Mouse (Mus musculus): ENCODE data around the gene Olfr1062. TPM values are rescaled to one million over a fixed set of nuclear protein-coding genes. Genes with fewer than 3 reads are reported as not detected.
A peak's percentile ranks its signal among the peaks of the same experiment; 100 is the strongest.
"Not testable (repeated sequence)": the region's sequence is repeated elsewhere in the genome, so short reads cannot be mapped to it uniquely, and the experiment has no call there.

Gene Olfr1062
- polyA plus RNA-seq (2015; fragmentation: Nextera tagmentation; extraction: Ambion mirVana): not detected in 2 replicates

GRCm38 (mm10) chr2:86426649-86427048, at the start of gene Olfr1062:
Gene Olfr1062 (minus strand): TSS chr2:86426749.
- not testable (repeated sequence) for H3K4me2 ChIP-seq (replicated peaks; ENCODE audit: low read depth); H3K4me1 ChIP-seq (replicated peaks; ENCODE audit: control insufficient read depth, insufficient read depth, low read length); H3K4me3 ChIP-seq (ENCODE audit: low read depth, low read length); ATAC-seq; H3K27me3 ChIP-seq (replicated peaks; ENCODE audit: control insufficient read depth, insufficient read depth, low read length); H3K9ac ChIP-seq (ENCODE audit: low read depth, low read length); H3K27ac ChIP-seq (ENCODE audit: low read depth, low read length); H3K36me3 ChIP-seq (ENCODE audit: control insufficient read depth, insufficient read depth); H3K9me3 ChIP-seq (ENCODE audit: control insufficient read depth)

DNA sequence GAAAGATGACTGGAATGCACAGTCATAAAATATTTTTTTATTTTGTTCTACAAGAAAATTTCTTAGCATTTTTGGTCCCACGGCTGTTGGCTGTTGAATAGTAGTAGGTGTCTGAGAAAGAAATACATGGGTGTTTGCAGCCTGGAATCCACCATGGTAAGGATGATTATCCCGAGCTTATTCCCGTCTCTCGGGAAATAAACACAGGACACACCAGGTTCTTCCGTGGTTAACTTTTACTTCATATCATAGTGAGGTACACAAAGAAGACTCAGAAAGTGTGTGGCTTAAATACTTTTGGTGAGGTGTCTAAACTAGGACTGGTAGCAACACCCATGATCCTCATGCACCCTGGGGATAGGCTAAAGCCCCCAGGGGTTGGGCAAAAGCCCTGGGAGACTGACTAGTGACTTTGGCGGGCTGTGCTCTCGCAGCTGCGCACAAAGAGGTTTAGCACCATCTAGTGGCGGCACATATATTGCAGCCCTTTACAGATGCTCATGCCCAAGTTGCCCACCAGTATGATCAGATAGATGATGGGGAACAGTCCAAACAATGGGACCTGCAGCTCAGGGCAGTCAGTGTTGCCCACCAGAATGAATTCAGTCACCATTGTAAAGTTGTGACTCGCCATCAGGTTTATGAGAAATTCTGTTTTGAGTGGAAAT, 38.0 kb upstream of the Olfr1062 start:
- 30% methylated on average over 10 of the region's 10 CpGs for WGBS
- no peaks in the 10 kb centered on the region for H3K9me3 ChIP-seq (ENCODE audit: control insufficient read depth)
- H3K27ac ChIP-seq (ENCODE audit: low read depth, low read length): no peak overlapping the region
- no peak for ATAC-seq
- TF ChIP-seq CTCF (IDR thresholded peaks at IDR 0.05; ENCODE audit: low read depth): peak; percentile 78
- H3K27me3 ChIP-seq (replicated peaks; ENCODE audit: control insufficient read depth, insufficient read depth, low read length): no peaks in the 10 kb centered on the region
- no peaks in the 10 kb centered on the region for H3K36me3 ChIP-seq (ENCODE audit: control insufficient read depth, insufficient read depth)
- no peak overlapping the region for H3K9ac ChIP-seq (ENCODE audit: low read depth, low read length)
- H3K4me2 ChIP-seq (replicated peaks; ENCODE audit: low read depth): no peak overlapping the region; the same call in 1 of the 2 replicates
- H3K4me3 ChIP-seq (ENCODE audit: low read depth, low read length): no peak overlapping the region
- H3K4me1 ChIP-seq (replicated peaks; ENCODE audit: control insufficient read depth, insufficient read depth, low read length): no peaks in the 10 kb centered on the region

GRCm38 (mm10) chr2:86460434-86460833, 33.9 kb upstream of the Olfr1062 start:
- WGBS: 63% methylated on average over 1 of the region's 1 CpGs
- H3K4me1 ChIP-seq (replicated peaks; ENCODE audit: control insufficient read depth, insufficient read depth, low read length): no peaks in the 10 kb centered on the region
- H3K9me3 ChIP-seq (ENCODE audit: control insufficient read depth): no peaks in the 10 kb centered on the region
- H3K4me3 ChIP-seq (ENCODE audit: low read depth, low read length): no peak overlapping the region
- no peak for TF ChIP-seq CTCF (IDR thresholded peaks at IDR 0.05; ENCODE audit: low read depth)
- H3K27me3 ChIP-seq (replicated peaks; ENCODE audit: control insufficient read depth, insufficient read depth, low read length): no peaks in the 10 kb centered on the region
- no peak overlapping the region for H3K27ac ChIP-seq (ENCODE audit: low read depth, low read length)
- ATAC-seq: no peak
- H3K4me2 ChIP-seq (replicated peaks; ENCODE audit: low read depth): no peak overlapping the region
- H3K36me3 ChIP-seq (ENCODE audit: control insufficient read depth, insufficient read depth): no peaks in the 10 kb centered on the region
- H3K9ac ChIP-seq (ENCODE audit: low read depth, low read length): no peak overlapping the region

DNA sequence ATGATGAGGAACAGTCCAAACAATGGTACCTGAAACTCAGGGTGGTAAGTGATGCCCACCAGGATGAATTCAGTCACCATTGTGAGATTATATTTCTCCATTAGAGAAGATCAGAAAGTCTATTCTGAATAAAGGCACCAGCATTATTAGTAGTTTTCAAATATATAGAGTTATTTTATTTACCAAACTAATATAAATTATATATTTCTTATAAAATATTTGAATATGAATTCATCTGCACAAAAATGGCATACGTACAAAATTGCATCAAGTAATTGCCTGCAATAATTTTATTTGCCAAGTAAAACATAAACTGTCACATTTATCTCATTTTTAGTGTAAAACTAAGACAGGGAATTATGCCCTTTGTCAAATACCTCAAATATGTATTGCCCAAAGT, 29.6 kb upstream of the Olfr1062 start, which contains the start of gene Olfr1066:
Gene Olfr1066 (minus strand): TSS at position 101 of the 400 bp plus-strand sequence.
- H3K4me1 ChIP-seq (replicated peaks; ENCODE audit: control insufficient read depth, insufficient read depth, low read length): no peaks in the 10 kb centered on the region
- no peaks in the 10 kb centered on the region for H3K36me3 ChIP-seq (ENCODE audit: control insufficient read depth, insufficient read depth)
- no peak within 1 kb of the TSS for H3K9ac ChIP-seq (ENCODE audit: low read depth, low read length)
- no peak within 1 kb of the TSS for H3K4me2 ChIP-seq (replicated peaks; ENCODE audit: low read depth)
- H3K27ac ChIP-seq (ENCODE audit: low read depth, low read length): no peak within 1 kb of the TSS
- WGBS: 79% methylated on average over 1 of the region's 1 CpGs
- TF ChIP-seq CTCF (IDR thresholded peaks at IDR 0.05; ENCODE audit: low read depth): no peak
- no peak within 1 kb of the TSS for H3K4me3 ChIP-seq (ENCODE audit: low read depth, low read length)
- no peak for ATAC-seq
- no peaks in the 10 kb centered on the region for H3K27me3 ChIP-seq (replicated peaks; ENCODE audit: control insufficient read depth, insufficient read depth, low read length)
- no peaks in the 10 kb centered on the region for H3K9me3 ChIP-seq (ENCODE audit: control insufficient read depth)

DNA sequence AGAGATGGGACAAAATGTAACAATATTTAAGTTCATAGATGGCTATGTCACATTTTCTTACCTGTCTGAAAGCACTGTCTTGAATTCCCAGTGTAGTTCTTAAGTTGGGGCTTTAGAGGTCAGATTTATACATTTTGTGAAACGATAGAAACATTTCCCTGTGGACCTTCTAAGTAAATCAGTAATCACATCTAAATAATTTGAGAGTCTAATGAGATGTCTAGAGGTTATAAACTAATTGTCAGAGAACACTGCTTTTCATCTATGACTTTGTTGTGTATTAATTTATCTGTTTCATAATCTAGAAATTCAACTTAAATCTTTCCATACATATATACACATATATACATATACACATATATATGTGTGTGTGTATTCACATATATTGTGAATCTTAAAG, 23.9 kb upstream of the Olfr1062 start, which contains the start of gene Olfr1065:
Gene Olfr1065 (minus strand): TSS at position 101 of the 400 bp plus-strand sequence.
- H3K9ac ChIP-seq (ENCODE audit: low read depth, low read length); ATAC-seq; H3K4me3 ChIP-seq (ENCODE audit: low read depth, low read length); H3K36me3 ChIP-seq (ENCODE audit: control insufficient read depth, insufficient read depth); H3K9me3 ChIP-seq (ENCODE audit: control insufficient read depth); H3K27me3 ChIP-seq (replicated peaks; ENCODE audit: control insufficient read depth, insufficient read depth, low read length); H3K4me2 ChIP-seq (replicated peaks; ENCODE audit: low read depth); H3K4me1 ChIP-seq (replicated peaks; ENCODE audit: control insufficient read depth, insufficient read depth, low read length); H3K27ac ChIP-seq (ENCODE audit: low read depth, low read length): not testable (repeated sequence)
- WGBS: no CpG with 5 or more reads among the region's 1 CpGs

DNA sequence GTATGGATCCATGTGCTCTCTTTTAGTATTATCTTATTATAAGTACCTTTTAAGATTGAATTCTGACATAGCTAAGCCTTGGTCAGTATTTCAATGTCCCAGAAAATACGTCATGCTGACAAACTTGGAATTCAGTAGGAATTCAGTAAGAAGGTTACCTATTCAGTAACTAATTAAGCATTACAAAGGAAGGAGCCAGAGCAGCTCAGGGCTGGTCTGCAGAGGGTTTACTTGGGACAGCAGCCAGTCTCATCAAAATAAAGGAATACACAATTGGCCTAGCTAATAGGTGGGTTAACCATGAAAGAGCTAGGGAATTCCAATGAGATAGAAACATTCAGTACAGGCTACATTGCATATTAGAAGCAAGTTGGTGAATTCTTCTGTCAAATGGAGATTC, 15.6 kb upstream of the Olfr1062 start:
- H3K27ac ChIP-seq (ENCODE audit: low read depth, low read length); H3K9me3 ChIP-seq (ENCODE audit: control insufficient read depth); H3K36me3 ChIP-seq (ENCODE audit: control insufficient read depth, insufficient read depth); H3K4me2 ChIP-seq (replicated peaks; ENCODE audit: low read depth); H3K4me1 ChIP-seq (replicated peaks; ENCODE audit: control insufficient read depth, insufficient read depth, low read length); H3K4me3 ChIP-seq (ENCODE audit: low read depth, low read length); ATAC-seq; H3K27me3 ChIP-seq (replicated peaks; ENCODE audit: control insufficient read depth, insufficient read depth, low read length); H3K9ac ChIP-seq (ENCODE audit: low read depth, low read length): not testable (repeated sequence)
- 77% methylated on average over 1 of the region's 1 CpGs for whole genome bisulfite sequencing

DNA sequence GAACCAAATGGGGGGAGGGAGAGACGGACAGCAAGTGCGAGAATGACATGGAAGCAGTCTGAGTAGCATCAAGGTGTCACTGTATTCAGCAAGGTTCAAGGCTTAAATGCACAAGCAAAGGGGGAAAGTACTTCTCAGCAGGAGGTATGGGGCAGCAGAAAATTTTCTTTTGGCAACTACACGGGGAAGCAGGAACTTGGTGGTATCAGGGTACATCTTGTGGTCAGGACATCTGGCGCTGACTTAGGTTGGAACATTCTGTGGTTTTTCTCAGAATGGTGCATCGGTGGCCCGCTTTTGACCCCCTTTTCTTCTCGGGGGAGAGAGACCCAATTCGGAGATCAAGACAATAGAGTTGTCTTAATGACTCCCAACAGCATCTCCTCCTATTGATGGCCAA, 2.0 kb upstream of the Olfr1062 start:
- ATAC-seq; H3K27ac ChIP-seq (ENCODE audit: low read depth, low read length); H3K36me3 ChIP-seq (ENCODE audit: control insufficient read depth, insufficient read depth); H3K9me3 ChIP-seq (ENCODE audit: control insufficient read depth); H3K4me2 ChIP-seq (replicated peaks; ENCODE audit: low read depth); H3K9ac ChIP-seq (ENCODE audit: low read depth, low read length); H3K4me3 ChIP-seq (ENCODE audit: low read depth, low read length); H3K27me3 ChIP-seq (replicated peaks; ENCODE audit: control insufficient read depth, insufficient read depth, low read length); H3K4me1 ChIP-seq (replicated peaks; ENCODE audit: control insufficient read depth, insufficient read depth, low read length): not testable (repeated sequence)
- 94% methylated on average over 8 of the region's 8 CpGs for WGBS

Measured in intestine, postnatal 0 days (tissue).